Mouse (Mus musculus): ENCODE measurements around the gene Gm28308.

The Gm28308 gene

DNA sequence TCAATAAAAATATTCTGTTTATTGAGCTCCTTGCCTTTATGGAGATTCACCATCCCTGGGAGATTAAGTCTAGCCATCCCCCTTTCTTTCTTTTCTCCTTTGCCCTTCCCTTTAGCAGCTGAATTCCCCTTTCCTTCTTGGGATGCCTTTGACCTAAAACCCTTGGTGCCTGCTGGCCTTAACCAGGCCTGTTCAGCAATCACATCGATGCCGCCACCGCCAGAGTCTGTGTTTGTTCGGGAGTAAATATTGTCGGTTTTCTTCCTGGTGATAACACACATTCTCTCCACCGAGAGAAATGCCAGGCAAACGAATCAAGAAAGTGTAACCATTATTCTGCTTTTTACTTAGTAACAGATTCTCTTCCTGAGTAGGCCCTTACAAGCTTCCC lies 25.0 kb upstream of the Gm28308 start:
- ChIA-PET POLR2A (no interaction called here), CTCF (no interaction called here)

DNA sequence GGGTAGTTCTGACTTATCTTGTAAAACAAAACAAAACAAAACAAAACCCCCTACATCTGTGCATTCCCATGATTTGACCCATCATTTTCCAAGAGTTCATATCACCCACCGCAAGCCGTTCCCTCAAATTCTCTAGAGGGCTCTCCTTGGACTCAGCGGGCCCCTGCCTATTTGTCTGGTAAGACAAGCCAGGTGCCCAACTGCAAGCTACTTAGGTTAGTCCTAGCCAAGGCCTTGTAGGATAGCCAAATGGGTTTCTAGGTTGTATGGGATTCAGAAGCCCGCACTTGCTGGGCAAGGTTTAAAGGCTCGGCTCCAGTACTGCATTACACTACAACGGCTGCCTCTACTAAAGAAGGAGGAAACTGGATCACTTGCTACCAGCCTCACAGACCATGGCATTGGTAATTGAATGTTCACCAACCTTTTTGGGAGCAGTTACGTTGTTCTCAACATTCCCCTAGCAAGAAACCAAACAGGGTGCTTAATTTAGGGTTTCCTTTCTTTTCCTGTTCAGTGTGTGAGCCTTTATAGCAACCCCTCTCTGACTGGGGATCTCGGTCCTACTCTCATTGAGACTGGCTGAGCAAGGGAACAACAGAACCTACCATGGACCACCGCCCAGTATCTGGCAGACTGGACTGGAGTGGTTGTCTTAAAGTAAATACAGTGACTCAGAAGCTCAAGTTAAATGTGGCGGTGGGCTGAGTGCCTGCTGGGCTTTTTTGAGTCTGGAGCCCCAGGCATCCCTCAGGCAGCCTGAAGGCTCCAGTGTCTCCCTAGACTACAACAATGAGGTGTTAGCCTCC lies 24.4 kb upstream of the Gm28308 start:
- CTCF ChIA-PET: no interaction called here
- POLR2A ChIA-PET: interaction anchor here in 1 of 4 experiments (1.0 to 1.4 kb wide), 2 partner anchors 16 to 19 kb away, joined by 3 read pairs; partner anchors contain the start of gene Hoxa7

DNA sequence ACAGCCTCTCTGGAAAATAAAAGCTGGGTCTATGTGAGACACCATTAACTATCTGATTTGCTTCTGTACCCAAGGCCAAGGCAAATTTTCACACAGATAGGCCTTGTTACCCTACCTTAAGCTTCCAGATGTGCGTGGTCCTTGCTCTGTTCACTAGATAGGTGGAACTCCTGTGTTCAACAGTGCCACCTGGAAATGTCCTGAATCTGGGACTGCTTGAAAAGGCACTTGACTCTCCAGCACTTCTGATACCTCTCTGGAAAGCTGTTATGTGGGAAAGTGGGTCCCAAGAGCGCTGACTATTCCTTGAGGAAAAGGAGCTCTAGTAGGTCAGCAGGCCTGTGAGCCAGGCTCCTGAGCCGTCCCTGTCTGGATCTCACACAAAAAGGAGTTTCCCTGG lies 23.7 kb upstream of the Gm28308 start:
- CTCF ChIA-PET: no interaction called here

GRCm38 (mm10) chr6:52235866-52236265 lies 22.7 kb upstream of the Gm28308 start:
- CTCF ChIA-PET: no interaction called here
- POLR2A ChIA-PET: interaction anchor here in 1 of 4 experiments (0.8 kb wide), 1 partner anchor 14 kb away, joined by 3 read pairs; the partner anchor contains the start of gene Hoxa7

More for the DNA sequence above, 23.7 kb upstream of the Gm28308 start:
- POLR2A ChIA-PET: interaction anchor here in 1 of 4 experiments (1.0 to 1.4 kb wide), 3 partner anchors 10 to 18 kb away, joined by 3 to 4 read pairs (median 3); partner anchors contain the start of gene Hoxa7

GRCm38 (mm10) chr6:52235267-52235666 lies 22.1 kb upstream of the Gm28308 start:
- ChIA-PET CTCF (no interaction called here), POLR2A (interaction anchor here in 1 of 4 experiments (0.8 to 2.6 kb wide), 2 partner anchors 13 to 18 kb away, joined by 3 to 8 read pairs; partner anchors contain the start of gene Hoxa7)

DNA sequence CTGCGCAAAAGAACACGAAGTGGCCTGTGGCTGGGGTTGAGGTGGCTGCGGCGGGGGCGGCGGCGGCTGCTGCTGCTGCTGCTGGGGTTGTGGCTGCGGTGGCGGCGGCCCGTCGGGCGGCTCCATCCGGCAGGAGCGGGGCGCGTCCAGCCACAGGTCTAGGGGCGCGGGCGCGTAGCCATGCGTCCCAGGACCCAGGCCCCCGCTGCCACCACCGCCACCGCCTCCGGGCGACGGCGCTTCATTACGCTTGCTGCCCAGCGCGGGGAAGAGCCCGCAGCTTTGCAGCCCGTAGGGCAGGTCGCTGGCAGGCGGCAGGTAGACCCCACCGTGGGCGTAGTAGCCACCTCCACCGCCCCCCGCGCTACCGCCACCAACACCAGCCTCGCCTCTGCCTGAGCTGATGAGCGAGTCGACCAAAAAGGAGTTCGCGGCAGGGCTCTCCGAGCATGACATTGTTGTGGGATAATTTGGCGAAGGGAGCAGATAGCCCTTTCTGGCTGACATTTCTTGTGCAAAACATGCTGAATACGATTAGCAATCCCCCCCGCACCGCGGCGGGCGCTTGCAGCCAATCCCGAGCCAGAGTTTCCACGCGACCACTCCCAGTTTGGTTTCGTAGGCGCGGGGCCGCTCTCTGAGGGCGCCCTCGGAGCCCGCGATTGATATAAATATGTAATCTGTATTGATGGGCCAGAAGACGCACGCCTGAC lies 21.4 kb upstream of the Gm28308 start:
- POLR2A ChIA-PET: interaction anchor here in 3 of 4 experiments (0.6 to 2.6 kb wide), 7 partner anchors 8 to 84 kb away, joined by 3 to 11 read pairs (median 4); no protein-coding TSS in a partner anchor
- CTCF ChIA-PET: interaction anchor here in 1 of 4 experiments (0.7 to 1.8 kb wide), 2 partner anchors 9 to 22 kb away, joined by 3 to 4 read pairs; no protein-coding TSS in a partner anchor

GRCm38 (mm10) chr6:52233546-52234427 lies 20.6 kb upstream of the Gm28308 start:
- POLR2A ChIA-PET: interaction anchor here in 3 of 4 experiments (0.5 to 2.6 kb wide), 10 partner anchors 9 to 1497 kb away, joined by 3 to 11 read pairs (median 4); partner anchors contain the start of gene Hoxa11 (in 1 of the 3)
- CTCF ChIA-PET: interaction anchor here in 1 of 4 experiments (0.7 to 1.8 kb wide), 3 partner anchors 9 to 23 kb away, joined by 3 to 4 read pairs (median 4); partner anchors contain the start of gene Hoxa7

DNA sequence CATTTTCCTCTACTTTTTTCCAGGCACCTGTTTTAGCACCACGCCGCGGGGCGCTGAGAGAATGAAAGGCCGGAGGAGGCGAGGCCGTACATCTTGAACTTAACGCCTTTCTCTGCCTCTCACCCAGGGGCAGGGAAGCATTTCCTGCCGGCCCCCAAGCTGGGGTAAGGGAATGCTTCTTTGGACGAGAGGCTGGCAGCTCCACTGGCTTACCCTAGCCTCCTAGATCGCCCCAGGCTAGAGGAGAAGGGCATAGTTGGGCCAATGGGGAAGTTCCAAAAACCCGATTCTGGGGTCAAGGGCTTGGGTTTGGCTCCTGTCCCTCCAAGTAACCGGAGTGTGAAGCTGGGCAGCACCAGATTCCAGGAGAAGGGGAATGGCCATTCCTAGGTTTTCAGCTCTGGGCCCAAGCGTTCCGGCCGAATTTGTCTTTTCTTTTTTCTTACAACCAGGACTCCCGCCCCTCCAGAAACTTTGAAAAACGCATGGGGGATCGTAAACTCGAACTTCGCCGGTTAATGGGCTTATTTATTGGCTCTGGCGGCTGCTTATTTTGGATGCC lies 19.9 kb upstream of the Gm28308 start:
- ChIA-PET CTCF (interaction anchor here in 1 of 4 experiments (0.9 to 1.8 kb wide), 2 partner anchors 10 to 12 kb away, joined by 4 read pairs; partner anchors contain the start of gene Hoxa7), POLR2A (interaction anchor here in 3 of 4 experiments (0.5 to 2.6 kb wide), 8 partner anchors 10 to 1497 kb away, joined by 3 to 11 read pairs (median 4); partner anchors contain the start of gene Hoxa11 (in 1 of the 3))

- POLR2A ChIA-PET: interaction anchor here in 2 of 4 experiments (0.7 to 2.6 kb wide), 3 partner anchors 10 to 1496 kb away, joined by 3 to 11 read pairs (median 8); no protein-coding TSS in a partner anchor
- CTCF ChIA-PET: interaction anchor here in 1 of 4 experiments (0.7 kb wide), 1 partner anchor 1025 kb away, joined by 3 read pairs; no protein-coding TSS in a partner anchor
These were observed 19.4 kb upstream of the Gm28308 start for GRCm38 (mm10) chr6:52232568-52232965.

DNA sequence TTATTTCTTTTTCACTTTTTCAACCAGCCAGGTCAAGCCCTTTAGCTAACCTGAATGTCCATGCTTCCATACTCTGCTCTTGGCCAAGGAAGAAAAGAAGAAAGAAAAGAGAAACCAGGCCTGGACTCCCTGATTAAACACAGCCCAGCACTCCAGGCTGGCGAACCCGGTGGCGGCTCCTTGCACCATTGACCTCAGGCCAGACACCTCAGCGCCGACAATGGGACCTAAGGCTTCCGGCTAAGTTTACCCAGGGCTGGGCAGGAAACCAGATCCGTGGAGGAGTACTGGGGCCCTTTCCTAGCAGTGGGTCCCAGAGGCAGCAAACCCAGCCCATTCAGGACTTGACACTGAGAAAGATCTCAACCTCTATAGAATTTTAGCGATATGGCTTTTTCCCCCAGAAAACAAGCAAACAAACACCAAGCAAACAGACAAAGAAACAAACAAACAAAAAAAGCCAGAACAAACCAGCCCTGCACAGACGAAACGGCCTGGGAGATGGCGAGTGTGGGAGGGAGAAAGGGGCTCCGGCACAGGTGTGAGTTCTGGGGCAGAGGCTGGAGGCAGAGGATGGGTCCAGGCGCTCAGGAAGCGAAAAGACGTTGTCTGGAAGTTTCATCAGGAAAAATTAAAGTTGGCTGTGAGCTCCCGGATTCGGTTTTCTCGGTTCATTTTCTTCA lies 18.9 kb upstream of the Gm28308 start:
- POLR2A ChIA-PET: interaction anchor here in 1 of 4 experiments (0.6 kb wide), 1 partner anchor 28 kb away, joined by 3 read pairs; no protein-coding TSS in a partner anchor
- CTCF ChIA-PET: interaction anchor here in 1 of 4 experiments (0.7 kb wide), 1 partner anchor 1025 kb away, joined by 3 read pairs; no protein-coding TSS in a partner anchor

GRCm38 (mm10) chr6:52230516-52231165 lies 17.5 kb upstream of the Gm28308 start, which contains the start of gene Hoxa9:
Gene Hoxa9, minus strand, starts transcription at chr6:52231089.
- ChIA-PET CTCF (interaction anchor here in 2 of 4 experiments (0.7 to 1.9 kb wide), 2 partner anchors 9 to 13 kb away, joined by 3 to 6 read pairs; partner anchors contain the start of gene Hoxa7 (in 1 of the 2)), POLR2A (interaction anchor here in 1 of 4 experiments (0.6 to 1.1 kb wide), 3 partner anchors 9 to 81 kb away, joined by 3 read pairs; no protein-coding TSS in a partner anchor)

GRCm38 (mm10) chr6:52229558-52230416 lies 16.6 kb upstream of the Gm28308 start:
- POLR2A ChIA-PET: interaction anchor here in 2 of 4 experiments (1.1 to 1.6 kb wide), 3 partner anchors 9 to 720 kb away, joined by 3 to 6 read pairs (median 4); no protein-coding TSS in a partner anchor
- CTCF ChIA-PET: interaction anchor here in 3 of 4 experiments (0.6 to 1.9 kb wide), 7 partner anchors 10 to 965 kb away, joined by 3 to 6 read pairs (median 5); partner anchors contain the start of gene Hoxa10 (in 1 of the 3)

DNA sequence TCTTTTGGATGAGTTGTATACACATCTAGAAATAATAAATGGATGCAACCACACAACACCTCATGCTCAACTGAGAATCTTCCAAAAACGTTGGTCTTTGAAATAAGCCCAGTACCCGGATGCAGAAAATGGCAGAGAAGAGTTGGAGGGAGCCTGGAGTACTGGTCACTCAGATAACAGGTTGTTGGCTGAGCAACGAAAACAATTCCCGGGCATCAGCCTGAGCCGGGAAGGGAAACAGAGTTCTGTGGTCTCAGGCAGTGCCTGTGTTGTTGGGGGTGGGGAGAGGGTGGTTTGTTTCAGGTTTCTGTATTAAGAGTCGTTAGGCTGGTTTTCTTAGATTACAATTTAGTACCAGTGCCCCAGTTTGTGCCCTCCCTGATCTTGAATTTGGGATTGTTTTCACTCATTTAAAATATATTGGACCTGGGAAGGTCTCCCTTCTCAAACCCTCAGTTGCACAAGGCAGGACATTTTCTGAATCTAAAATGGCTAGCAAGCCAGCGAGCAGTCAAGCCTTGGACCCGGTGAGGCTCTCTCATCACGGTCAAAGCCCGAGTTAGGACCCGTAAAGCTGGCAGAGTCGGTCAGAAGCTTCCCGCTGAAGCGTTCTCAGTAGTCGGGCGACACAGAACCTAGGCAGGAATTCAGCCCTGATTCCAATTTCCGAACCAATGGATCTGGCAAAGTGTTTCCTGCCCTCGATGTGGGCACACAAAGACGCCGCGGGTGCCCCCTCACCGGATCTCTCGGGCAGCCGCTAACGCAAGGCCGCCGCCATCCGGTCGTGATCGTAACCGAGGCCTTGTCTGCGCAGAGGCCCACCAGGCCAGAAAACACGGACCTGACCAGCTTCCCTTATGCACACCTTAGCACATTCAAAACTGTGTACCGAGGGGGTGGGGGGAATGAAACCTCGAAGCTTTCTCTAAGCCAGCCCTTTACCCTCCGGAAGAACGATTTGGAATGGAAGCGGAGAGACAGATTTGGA lies 15.6 kb upstream of the Gm28308 start:
- ChIA-PET CTCF (interaction anchor here in 3 of 4 experiments (0.6 to 1.9 kb wide), 7 partner anchors 9 to 649 kb away, joined by 3 to 6 read pairs (median 4); partner anchors contain the start of gene Hoxa10 (in 1 of the 3)), POLR2A (interaction anchor here in 2 of 4 experiments (1.1 to 1.6 kb wide), 3 partner anchors 8 to 719 kb away, joined by 3 to 6 read pairs (median 4); no protein-coding TSS in a partner anchor)
